Mouse (Mus musculus): ENCODE results near the gene H6pd.
A peak's percentile ranks its signal among the peaks of the same experiment; 100 is the strongest.

The H6pd gene

DNA sequence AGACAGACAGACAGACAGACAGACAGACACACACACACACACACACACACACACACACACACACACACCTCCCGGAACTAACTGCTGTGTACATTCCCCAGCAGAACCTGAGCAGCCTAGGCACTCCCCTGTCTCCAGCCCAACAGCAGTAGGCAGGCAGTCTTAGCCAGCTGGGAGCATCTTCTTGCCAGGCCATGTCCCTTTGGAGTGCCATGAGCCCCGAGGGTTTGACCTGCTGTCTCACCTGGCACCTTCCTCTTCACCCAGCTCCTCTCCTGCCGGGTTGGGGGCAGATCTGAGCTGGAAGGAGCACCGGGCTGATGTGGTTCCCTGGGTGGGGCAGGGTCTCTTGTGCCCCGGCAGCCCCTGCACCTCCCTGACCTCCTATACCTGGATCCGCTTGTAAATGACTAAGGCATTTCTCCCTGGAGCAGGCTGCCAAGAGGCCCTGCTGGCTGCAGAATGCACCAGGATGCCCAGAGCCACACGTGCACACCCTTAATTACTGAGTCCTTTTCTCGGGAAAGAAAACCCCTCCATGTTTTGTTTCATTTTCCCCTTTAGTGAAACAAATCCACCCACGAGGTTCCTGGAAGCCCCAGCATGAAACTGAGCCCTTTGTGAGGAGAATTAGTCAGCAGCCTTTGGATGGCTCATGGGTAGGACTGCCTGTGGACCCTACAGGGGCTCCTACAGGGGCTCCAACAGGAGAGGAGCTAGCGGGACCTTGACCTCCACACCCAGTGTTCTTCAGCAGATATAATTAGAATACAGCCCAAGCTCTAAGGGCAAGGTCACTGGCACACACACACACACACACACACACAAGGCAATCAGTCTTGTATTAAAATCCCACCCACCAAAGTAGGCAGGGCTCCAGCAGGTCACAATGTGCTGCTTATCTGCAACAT, 65.7 kb downstream of the H6pd start:
- no peak for DNase-seq (ENCODE audit: low spot score)

GRCm38 (mm10) chr4:149941067-149941755, 67.6 kb downstream of the H6pd start:
- no peak for DNase-seq (ENCODE audit: low spot score)

DNA sequence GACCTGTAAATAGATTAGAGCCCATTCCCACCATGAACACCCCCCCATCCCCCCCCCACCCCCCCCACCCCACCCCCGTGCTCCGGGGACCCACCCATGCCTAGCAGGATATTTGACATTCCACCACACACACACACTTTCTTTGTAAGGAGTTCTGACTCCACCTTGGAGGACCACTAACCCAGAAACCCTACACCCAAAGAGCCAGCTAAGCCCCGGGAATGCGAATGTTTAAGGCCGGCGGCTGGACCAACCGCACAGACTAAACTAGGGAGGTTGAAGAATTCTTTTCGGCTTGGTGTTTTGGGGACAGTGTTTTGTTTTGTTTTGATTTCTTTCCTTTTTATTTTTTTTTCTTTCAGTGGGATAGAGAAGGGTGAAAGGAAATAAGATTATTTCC, 70.1 kb downstream of the H6pd start:
- peak; percentile 47 for DNase-seq (ENCODE audit: low spot score)

DNA sequence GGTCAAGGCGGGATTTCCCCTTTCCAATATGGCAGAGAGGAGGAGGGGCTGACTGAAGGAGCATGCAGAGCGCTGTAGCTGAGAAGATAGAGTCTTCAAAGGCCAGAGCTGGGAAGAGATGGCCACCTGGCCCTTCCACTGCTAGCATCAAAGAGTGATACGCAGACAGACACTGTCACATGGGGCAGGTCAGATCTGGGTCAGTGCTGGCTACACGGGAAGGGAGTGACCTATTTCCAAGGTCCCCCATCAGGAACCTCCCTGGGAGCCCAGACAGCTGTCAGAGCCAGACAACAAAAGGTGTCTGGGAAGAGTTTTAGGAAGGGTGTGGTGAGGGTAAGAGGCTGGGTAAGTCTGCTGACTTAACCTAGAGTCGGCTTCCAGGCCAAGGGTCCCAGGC, 71.9 kb downstream of the H6pd start:
- peak; percentile 62 for DNase-seq (ENCODE audit: low spot score)

GRCm38 (mm10) chr4:149935470-149935869, 73.4 kb downstream of the H6pd start:
- no peak for DNase-seq (ENCODE audit: low spot score)

DNA sequence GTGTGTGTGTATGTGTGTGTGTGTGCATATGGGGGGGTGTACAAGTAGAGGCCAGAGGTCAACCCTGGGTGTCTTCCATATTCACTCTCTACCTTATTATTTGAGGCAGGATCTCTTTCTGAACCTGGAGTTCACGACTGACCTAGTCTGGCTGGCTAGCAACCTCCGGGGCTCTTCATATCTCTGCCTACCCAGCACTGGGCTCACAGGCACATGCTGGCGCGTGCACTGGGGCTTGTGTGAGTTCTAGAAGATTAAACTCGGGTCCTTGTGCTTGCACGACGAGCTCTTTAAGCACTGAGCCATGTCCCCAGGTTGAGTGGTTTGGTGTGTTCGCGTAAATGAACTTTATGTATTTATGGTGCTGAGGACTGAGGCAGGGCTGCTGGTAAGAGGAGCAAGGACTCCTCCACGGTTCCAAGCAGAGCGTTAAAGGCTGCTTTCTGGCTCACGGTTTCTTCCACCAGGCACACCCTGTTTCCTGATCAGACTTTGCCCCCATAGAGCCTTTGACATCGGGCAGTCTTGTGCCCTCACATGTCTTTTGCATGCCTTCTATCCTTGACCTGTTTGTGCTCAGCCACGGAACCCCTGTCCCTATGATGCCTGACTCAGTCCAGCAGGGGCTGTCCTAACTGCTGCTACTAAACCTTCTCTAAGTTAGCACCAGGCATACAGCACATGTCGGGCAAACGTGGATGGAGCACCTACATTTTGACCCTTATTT, 75.1 kb downstream of the H6pd start:
- DNase-seq (ENCODE audit: low spot score) = no peak

GRCm38 (mm10) chr4:149933025-149933424, 75.8 kb downstream of the H6pd start:
- no peak for DNase-seq (ENCODE audit: low spot score)

GRCm38 (mm10) chr4:149932108-149932815, 76.6 kb downstream of the H6pd start:
- DNase-seq (ENCODE audit: low spot score) = no peak

GRCm38 (mm10) chr4:149930755-149931154, 78.1 kb downstream of the H6pd start:
- no peak for DNase-seq (ENCODE audit: low spot score)

Measured in embryo, embryonic 10 days (tissue).